Mouse (Mus musculus): ENCODE measurements around the gene Gm3755. TPM values are rescaled to one million over a fixed set of nuclear protein-coding genes. Genes with fewer than 3 reads are reported as not detected.
"Not testable (repeated sequence)": the region's sequence is repeated elsewhere in the genome, so short reads cannot be mapped to it uniquely, and the experiment has no call there.

The Gm3755 gene
- total RNA-seq (2014; rRNA removed) (not detected in 2 replicates), polyA plus RNA-seq (2015; fragmentation: Nextera tagmentation; extraction: Ambion mirVana) (not detected in 2 replicates)

DNA sequence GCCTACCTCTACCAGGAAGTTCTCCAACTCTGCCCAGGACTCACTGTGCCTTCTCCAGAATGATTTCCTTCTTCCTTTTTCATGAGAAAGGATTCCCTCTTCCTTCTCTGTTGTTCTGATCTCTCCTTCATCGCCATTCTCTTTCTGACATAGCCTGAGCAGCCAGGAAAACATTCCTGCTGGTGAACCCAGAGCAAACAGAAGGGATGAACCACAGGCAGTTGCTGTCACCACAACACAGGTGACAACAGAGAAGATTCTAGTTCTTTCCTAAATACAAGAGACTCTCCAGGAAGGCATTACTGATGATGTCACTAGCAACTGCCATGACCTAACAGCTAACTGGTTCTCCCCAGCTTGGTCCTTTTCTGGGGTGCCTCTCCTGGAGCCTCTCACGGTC is at the start of gene Gm3755:
Gene Gm3755 (minus strand): TSS at position 101 of the 400 bp plus-strand sequence.
- not testable (repeated sequence) for DNase-seq (ENCODE audit: low spot score); H3K9ac ChIP-seq (replicated peaks; ENCODE audit: low read length, poor library complexity, severe bottlenecking); H3K36me3 ChIP-seq (ENCODE audit: insufficient read depth, low read length); H3K4me3 ChIP-seq (ENCODE audit: low read depth, low read length); H3K4me2 ChIP-seq (ENCODE audit: low read depth, low read length, poor library complexity, severe bottlenecking); H3K4me1 ChIP-seq (ENCODE audit: insufficient read depth, low read length); H3K9me3 ChIP-seq (ENCODE audit: low read length); H3K27me3 ChIP-seq (ENCODE audit: insufficient read depth, low read length); ATAC-seq (ENCODE audit: low FRiP score); H3K27ac ChIP-seq (ENCODE audit: low read depth, low read length)
- WGBS, result no CpG with 5 or more reads among the region's 2 CpGs

DNA sequence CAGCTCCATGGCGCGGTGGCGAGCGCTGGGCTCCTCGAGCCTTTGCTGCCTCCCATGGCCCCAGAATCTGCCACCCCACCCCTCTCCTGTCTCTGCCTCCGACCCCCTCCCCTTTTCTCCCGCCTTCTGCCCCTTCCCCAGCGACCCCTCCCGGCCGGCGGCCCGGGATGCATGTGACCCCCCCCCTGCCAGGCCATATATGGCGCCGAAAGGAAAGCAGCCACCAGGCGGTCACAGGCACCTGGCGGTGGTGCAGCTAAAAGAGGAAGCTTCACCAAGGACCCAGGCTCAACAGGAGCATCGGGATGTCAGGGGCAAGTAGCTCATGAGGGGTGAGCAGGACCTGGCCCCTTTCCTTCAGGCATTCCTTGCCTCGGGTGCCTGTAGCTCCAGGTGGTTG is 38.0 kb upstream of the Gm3755 start:
- Histone ChIP-seq H3K4me2 (ENCODE audit: low read depth, low read length, poor library complexity, severe bottlenecking) (peak overlapping the region; percentile 34; the same call in 1 of the 2 replicates), H3K4me3 (ENCODE audit: low read depth, low read length) (peak overlapping the region; percentile 29)
- not testable (repeated sequence) for H3K27me3 ChIP-seq (ENCODE audit: insufficient read depth, low read length); H3K36me3 ChIP-seq (ENCODE audit: insufficient read depth, low read length); H3K9me3 ChIP-seq (ENCODE audit: low read length); H3K27ac ChIP-seq (ENCODE audit: low read depth, low read length); H3K4me1 ChIP-seq (ENCODE audit: insufficient read depth, low read length); ATAC-seq (ENCODE audit: low FRiP score); H3K9ac ChIP-seq (replicated peaks; ENCODE audit: low read length, poor library complexity, severe bottlenecking)
- peak; percentile 46 for TF ChIP-seq CTCF (IDR thresholded peaks at IDR 0.05)
- peak; percentile 0 for DNase-seq (ENCODE audit: low spot score)
- 2% methylated on average over 9 of the region's 18 CpGs for WGBS

- ATAC-seq (ENCODE audit: low FRiP score); H3K4me1 ChIP-seq (ENCODE audit: insufficient read depth, low read length); H3K27ac ChIP-seq (ENCODE audit: low read depth, low read length); H3K9ac ChIP-seq (replicated peaks; ENCODE audit: low read length, poor library complexity, severe bottlenecking); DNase-seq (ENCODE audit: low spot score); H3K4me3 ChIP-seq (ENCODE audit: low read depth, low read length); H3K4me2 ChIP-seq (ENCODE audit: low read depth, low read length, poor library complexity, severe bottlenecking); H3K27me3 ChIP-seq (ENCODE audit: insufficient read depth, low read length); H3K9me3 ChIP-seq (ENCODE audit: low read length); H3K36me3 ChIP-seq (ENCODE audit: insufficient read depth, low read length): not testable (repeated sequence)
- WGBS, result 90% methylated on average over 1 of the region's 3 CpGs
These were observed 32.9 kb upstream of the Gm3755 start, which contains the start of gene Gm3752 for GRCm38 (mm10) chr14:7483662-7484061. Gene Gm3752 (minus strand): TSS chr14:7483762.

- not testable (repeated sequence) for ATAC-seq (ENCODE audit: low FRiP score); H3K4me3 ChIP-seq (ENCODE audit: low read depth, low read length); H3K4me2 ChIP-seq (ENCODE audit: low read depth, low read length, poor library complexity, severe bottlenecking); H3K27me3 ChIP-seq (ENCODE audit: insufficient read depth, low read length); H3K9me3 ChIP-seq (ENCODE audit: low read length); H3K9ac ChIP-seq (replicated peaks; ENCODE audit: low read length, poor library complexity, severe bottlenecking); H3K4me1 ChIP-seq (ENCODE audit: insufficient read depth, low read length); H3K27ac ChIP-seq (ENCODE audit: low read depth, low read length); H3K36me3 ChIP-seq (ENCODE audit: insufficient read depth, low read length); DNase-seq (ENCODE audit: low spot score)
- 64% methylated on average over 2 of the region's 2 CpGs for WGBS
These were observed 28.2 kb downstream of the Gm3755 start for GRCm38 (mm10) chr14:7422496-7422895.

Other genes with a start within 250 kb of the Gm3755 start
- not detected in 2 replicates for gene Gm3727, start 186.2 kb downstream of the Gm3755 start, total RNA-seq (2014; rRNA removed)
- gene Gm3727, start 186.2 kb downstream of the Gm3755 start, polyA plus RNA-seq (2015; fragmentation: Nextera tagmentation; extraction: Ambion mirVana), result not detected in 2 replicates
- gene Gm3739, start 135.9 kb downstream of the Gm3755 start, total RNA-seq (2014; rRNA removed), result 6.8 and 10.4 TPM in 2 replicates
- gene Gm3739, start 135.9 kb downstream of the Gm3755 start, polyA plus RNA-seq (2015; fragmentation: Nextera tagmentation; extraction: Ambion mirVana), result 9.0 and 10.4 TPM in 2 replicates
- not detected in 2 replicates for gene Gm5797, start 118.5 kb downstream of the Gm3755 start, total RNA-seq (2014; rRNA removed)
- gene Gm5797, start 118.5 kb downstream of the Gm3755 start, polyA plus RNA-seq (2015; fragmentation: Nextera tagmentation; extraction: Ambion mirVana), result not detected in 2 replicates
- gene Gm8374, start 85.8 kb downstream of the Gm3755 start, total RNA-seq (2014; rRNA removed), result not detected in 2 replicates
- gene Gm8374, start 85.8 kb downstream of the Gm3755 start, polyA plus RNA-seq (2015; fragmentation: Nextera tagmentation; extraction: Ambion mirVana), result not detected in 2 replicates
- gene Gm3752, start 32.8 kb upstream of the Gm3755 start, total RNA-seq (2014; rRNA removed), result 7.1 and 9.8 TPM in 2 replicates
- gene Gm3752, start 32.8 kb upstream of the Gm3755 start, polyA plus RNA-seq (2015; fragmentation: Nextera tagmentation; extraction: Ambion mirVana), result 22.1 and 22.2 TPM in 2 replicates
- gene Gm3558, start 117.6 kb upstream of the Gm3755 start, total RNA-seq (2014; rRNA removed), result 2.9 and 4.1 TPM in 2 replicates
- gene Gm3558, start 117.6 kb upstream of the Gm3755 start, polyA plus RNA-seq (2015; fragmentation: Nextera tagmentation; extraction: Ambion mirVana), result 6.1 and 7.5 TPM in 2 replicates
- not detected in 2 replicates for gene Gm10338, start 144.7 kb upstream of the Gm3755 start, total RNA-seq (2014; rRNA removed)
- not detected in 2 replicates for gene Gm10338, start 144.7 kb upstream of the Gm3755 start, polyA plus RNA-seq (2015; fragmentation: Nextera tagmentation; extraction: Ambion mirVana)
- gene Gm10128, start 193.1 kb upstream of the Gm3755 start, total RNA-seq (2014; rRNA removed), result not detected in 2 replicates
- gene Gm10128, start 193.1 kb upstream of the Gm3755 start, polyA plus RNA-seq (2015; fragmentation: Nextera tagmentation; extraction: Ambion mirVana), result not detected in 2 replicates

All from midbrain, postnatal 0 days (tissue).